Mouse (Mus musculus): ENCODE results near the gene Slc13a2.

Gene Slc13a2

DNA sequence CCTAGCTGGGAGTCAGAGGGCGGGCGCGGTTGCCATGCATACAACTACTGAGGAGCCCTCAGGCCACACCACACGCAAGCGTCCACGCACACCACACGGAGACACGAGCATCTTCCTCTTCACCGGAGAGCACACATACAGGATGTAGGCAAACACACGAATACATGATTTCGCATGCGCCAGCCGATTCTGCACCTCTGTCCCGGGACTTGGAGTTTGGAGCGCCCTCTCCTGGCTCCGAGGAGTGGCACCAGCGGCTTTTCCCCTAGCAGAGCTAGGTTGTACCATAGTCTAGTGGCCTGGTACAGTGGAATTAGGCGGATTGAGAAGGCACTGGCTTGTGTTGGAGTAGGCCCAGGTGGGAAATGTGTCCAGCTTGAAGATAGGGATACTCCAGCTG is 24.6 kb downstream of the Slc13a2 start:
- CTCF ChIA-PET: interaction anchor here (1.9 kb wide), 1 partner anchor 37 kb away, joined by 5 read pairs; no protein-coding TSS in a partner anchor

DNA sequence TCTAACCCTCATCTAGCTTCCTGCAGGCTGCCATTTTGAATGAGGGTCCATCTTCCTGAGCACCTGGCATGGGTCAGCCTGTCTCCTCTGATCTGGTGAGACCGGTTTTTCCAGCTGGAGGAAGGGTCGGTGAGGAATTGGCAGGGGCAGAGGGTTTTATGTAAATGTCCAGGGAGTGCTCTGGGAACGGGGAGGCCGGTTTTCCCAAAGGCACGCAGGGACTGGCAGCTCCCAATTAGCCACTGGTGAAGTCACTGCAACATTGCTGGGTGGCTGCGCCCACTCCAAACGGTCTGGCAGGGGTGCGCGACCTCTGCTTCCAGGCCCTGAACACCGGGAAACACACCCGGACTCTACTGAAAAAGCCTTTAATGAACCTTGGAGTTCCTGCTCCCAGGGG is 25.1 kb downstream of the Slc13a2 start:
- CTCF ChIA-PET: interaction anchor here (1.9 kb wide), 1 partner anchor 37 kb away, joined by 5 read pairs; no protein-coding TSS in a partner anchor

DNA sequence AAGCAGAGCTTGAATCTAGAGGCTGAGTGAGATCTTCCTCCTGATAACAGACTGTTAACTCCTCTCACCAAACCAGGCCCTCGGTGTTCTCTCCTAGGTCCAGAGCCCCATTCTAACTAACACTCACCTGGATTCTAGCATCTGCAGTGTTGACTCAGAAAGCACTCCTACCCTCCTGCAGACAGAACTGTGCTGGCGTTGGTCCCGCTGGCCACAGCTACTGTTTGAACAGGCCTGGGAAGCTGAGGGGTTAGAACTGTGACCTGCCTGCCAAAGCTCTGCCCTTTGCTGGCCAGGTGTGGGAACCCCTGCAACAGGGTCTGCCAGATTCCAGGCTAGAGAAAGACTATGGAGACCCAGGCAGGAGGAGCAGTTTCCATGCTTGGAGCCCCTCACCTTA is 29.3 kb downstream of the Slc13a2 start:
- CTCF ChIA-PET: no interaction called here

DNA sequence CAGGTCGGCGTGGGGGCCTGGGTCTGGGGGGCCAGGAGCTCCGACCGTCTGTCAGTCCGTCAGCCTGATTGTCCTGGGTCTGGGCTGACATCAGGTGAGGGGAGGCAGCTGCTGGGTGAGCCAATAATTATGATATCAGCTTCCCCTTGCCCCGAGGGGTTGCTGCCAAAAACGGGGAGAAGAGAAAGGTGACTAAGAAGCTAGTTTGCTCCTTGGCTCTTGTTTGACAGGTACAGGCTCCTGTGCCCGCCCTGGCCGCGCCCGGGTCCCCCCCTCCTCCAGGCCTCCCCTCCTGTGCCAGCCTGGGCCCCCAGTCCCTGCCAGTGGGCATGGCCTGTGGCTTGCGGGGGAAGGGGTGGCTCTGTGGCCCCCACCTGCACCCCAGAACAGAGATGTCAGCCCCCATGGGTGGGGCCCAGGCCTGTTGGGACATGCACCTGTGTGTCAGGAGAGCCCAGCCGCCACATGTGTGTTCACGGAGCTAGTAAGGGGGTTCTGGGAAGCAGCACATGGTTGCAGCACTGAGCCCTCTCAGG is 35.4 kb downstream of the Slc13a2 start, which contains the start of gene Foxn1:
Foxn1 (minus strand) TSS at position 51 of the 536 bp plus-strand sequence.
- CTCF ChIA-PET: no interaction called here

DNA sequence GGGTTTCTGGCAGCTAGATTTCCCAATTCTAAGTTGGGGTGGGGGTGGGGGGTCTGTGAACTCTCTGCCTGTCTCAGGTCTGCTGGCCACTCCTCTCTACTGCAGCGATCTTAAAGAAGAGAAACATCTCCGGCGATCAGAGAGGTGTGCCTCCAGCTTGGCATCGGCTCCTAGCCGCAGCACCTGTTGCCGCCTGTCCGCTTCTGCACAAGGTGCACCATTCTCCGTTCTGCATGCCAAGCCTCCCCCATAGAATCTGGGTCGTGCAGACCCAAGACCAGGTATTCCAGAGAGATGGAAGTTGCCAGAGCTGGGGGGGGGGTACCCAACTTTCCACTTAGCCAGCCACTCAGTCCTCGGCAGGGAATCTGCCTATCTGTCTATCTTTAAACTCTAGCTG is 36.2 kb downstream of the Slc13a2 start:
- CTCF ChIA-PET: no interaction called here

DNA sequence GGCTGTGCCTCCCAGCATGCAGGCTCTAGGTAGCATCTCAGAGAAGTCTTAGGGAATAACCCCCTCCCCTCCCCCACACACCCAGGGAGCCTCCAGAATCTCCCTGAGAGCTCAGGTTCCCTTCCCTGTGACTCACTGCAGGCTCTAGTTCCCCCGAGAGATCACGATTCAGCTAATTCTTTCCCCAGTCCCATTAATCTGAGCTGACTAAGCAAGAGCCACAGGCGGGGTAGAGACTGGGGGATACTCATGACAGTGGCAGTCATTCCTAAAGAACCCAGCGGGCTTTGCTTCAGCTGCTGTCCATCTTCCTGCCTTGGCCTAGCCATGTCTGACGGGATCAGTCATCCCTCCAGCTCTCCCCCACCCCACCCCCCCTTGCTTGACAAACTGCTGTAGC is 39.3 kb downstream of the Slc13a2 start:
- CTCF ChIA-PET: no interaction called here

DNA sequence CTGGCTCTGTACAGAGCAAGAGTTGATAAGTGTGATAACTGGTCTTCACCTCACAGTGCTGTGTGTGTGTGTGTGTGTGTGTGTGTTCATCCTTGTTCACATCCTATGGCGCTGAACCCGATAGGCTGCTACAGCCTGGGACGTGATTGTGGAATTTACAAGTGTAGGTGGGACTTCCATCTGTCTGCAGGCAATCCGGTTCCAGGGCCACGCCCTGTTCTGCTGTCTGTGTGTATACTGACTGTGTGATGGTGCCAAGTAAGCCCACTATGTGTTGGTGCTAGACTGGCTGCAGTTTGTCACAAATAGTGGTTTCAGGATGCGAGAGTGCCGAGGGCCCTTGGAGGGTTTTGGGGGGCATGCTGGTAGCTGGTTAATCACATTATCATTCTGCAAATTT is 39.7 kb downstream of the Slc13a2 start:
- CTCF ChIA-PET: no interaction called here

DNA sequence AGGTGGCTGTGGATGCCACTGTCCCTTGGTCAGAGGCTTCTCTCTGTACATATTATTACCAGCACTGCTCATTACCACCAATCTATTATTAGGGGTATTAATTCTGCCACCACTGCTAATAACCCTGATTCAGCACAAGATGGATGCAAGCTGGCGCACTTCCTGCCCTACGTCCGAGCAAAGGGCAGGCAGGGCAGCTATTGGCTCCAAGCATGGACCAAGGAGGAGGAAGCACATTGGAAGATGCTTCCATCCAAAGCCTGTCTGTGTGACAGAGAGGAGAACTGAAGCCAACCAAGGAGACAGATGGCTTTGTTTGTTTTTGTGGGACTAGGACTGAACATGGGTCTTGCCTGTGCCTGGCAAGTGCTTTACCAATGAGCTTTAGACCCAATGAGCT is 41.0 kb downstream of the Slc13a2 start:
- CTCF ChIA-PET: no interaction called here

DNA sequence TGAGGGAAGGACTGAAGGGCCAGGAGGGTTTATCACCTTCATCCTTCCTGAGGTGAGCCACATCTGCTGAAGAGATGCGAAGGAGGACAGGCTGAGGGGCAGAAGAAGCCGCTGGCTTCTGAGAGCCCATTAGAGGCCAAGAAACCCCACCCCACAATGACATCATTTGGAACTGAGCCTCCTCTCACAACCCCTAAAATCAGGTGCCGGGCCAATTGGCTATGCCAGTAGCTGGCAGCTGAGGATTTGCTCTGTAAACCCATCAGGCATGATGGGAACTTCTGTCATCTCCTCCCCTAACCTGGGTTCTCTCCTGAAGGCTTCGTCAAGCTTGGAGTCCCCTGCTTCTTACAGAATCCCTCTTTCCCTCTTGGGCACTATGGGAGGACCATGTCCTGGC is 41.7 kb downstream of the Slc13a2 start:
- CTCF ChIA-PET: no interaction called here

DNA sequence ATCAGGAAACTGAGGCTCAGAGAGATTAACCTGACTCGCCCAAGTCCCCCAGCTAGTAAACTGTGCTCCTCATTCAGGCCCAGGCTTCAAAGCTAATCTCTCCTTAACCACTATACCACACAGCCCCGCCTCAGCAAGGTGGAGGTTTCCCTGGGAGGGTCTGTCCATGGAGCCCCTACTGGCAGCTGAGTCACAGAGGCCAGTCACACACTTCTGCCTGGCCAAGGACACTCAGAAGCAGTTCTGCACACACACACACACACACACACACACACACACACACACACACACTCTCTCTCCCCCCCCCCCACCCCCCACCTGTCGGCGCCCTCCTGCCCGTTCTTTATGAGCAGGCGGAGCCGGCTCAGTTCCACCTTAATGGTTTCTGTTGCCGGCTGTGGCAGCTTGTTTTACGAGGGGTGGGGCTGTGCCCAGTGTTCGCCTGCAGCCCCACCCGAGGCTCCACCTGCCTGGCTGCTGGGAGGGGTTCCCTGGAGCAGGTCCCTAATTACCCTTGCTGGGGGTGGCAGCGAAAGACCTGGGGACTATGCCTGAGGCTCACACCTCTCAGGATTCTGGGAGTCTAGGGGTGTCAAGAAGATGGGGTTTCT is 44.4 kb downstream of the Slc13a2 start:
- CTCF ChIA-PET: interaction anchor here (0.6 kb wide), 1 partner anchor 20 kb away, joined by 8 read pairs; no protein-coding TSS in a partner anchor

DNA sequence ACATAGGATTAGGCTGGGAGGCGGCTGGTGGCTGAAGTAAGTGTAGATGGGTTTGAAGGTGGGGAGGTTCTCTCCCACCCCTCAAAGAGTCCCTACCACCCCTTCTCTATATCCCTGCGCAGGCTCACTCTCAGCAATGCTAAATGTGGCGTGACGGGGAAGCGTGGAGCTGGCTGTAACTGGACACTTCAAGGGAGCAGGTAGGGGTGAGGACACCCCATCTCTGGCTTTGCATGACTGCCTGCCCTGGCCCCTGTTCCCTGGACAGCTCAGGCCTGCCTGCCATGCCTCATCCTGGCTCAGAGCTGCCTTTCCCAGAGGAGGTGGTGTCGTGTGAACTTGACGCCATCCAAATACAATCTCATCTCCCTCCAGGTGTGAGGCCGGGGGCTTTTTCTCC is 47.9 kb downstream of the Slc13a2 start:
- CTCF ChIA-PET: no interaction called here

DNA sequence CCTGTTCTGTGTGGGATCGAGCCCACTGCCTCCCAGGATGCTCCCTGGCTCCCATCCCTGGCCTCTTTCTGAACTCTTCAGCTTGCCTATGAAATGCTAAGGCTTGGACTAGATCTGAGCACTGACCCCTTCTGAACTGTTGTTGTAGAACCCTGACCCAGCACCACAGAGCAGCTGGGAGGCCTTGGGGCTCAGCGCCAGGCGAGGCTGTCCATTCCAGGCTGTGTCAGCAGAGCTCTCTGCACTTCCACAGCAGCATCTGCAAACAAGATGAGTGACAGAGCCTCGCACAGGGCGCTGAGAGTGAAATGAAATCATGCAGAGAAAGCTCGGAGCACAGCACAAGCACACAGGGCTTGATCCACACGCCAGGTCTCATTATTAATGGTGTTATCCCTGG is 49.4 kb downstream of the Slc13a2 start:
- CTCF ChIA-PET: interaction anchor here (0.6 kb wide), 1 partner anchor 56 kb away, joined by 3 read pairs; no protein-coding TSS in a partner anchor

DNA sequence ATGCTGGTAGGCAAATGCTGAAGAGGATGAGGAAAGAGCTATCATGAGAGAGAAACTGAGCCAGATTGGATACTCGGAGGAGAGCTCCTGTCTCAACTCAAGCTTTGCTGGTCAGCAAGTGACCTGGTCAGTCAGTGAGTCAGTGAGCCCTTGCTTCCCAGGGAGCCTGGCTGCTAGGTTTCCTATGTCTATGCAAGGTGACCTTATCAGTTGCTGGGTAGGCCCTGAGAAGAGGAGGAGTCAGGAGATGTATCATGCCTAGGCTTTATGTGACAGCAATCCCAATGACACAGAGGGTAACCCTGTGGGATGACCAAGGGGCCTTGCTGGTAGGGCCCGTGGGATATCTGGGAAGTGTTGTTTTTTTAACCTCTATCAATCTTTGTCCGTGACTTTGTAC is 49.9 kb downstream of the Slc13a2 start:
- CTCF ChIA-PET: interaction anchor here (0.6 kb wide), 1 partner anchor 56 kb away, joined by 3 read pairs; no protein-coding TSS in a partner anchor

DNA sequence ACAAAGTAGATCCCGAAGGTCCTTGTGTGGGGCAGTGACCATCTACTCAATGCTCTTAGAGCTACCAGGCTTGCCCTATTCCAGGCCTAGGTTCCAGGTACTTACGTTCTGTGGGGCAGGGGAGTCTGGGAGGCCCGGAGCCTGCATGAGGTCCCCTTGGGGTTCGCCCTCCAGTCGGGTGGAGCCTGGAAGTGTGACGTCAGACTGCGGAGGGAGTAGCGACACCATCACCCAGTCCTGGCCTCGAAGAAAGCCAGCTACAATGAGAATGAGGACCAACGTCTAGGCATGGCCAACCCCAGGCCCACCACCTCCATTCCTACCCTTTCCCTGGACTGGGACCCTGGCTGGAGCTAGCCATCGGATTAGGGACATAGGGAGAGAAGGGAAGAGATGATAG is 50.3 kb downstream of the Slc13a2 start:
- CTCF ChIA-PET: no interaction called here

DNA sequence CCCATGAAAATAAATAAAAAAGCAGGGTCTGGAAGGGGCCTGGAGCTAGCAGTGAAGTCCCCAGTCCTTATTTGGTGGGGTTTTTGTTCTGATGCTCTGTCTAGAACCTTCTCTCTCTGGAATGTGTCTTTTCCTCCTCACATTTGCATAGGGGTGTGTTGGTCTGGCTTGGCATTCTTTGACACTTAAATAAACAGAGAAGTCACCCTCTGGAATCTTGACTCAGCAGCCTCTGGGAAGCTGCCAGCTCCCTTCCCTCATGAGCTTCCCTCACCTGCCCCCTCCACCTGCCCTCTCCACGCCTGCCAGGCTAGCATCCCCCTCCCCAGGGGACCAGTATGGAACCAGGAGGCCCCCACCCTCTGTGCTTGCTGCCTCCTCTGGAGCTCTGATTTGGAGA is 51.6 kb downstream of the Slc13a2 start:
- CTCF ChIA-PET: no interaction called here

DNA sequence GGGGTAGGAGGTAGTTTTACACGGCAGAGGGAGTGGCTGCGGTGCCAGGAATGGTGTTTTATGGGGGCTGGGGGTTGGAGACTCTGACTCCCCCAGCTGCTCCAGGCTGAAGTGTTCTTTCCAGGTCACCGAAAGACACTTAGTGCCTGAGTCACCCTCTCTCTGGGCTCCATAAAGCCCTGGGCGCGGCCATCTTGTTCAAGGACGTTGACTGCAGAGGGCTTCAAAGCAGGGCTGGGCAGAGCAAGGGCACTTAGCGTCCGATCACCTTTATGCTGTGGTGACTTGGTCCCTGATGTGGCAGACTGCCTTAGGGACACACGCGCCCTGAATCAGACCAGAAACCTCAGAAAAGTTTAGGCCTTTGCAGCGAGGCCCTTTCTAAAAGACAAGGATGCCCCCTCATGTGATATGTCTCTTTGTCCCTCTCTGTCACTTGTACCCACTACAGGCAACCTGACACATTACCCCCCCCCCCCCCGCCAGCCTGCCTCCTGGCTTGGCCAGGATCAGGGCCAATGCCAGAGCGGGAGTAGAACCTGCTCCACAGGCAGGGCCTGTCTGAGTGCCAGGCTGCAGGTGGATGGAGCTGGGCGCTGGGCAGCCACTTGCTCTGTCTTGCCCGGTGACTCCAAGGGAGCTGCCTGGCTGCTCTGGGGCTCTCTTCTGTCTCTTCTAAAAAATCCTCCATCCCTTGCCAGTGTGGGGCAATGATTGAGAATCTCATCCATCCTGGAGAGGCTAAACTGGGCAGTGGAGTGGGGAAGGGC is 54.4 kb downstream of the Slc13a2 start:
- CTCF ChIA-PET: no interaction called here

DNA sequence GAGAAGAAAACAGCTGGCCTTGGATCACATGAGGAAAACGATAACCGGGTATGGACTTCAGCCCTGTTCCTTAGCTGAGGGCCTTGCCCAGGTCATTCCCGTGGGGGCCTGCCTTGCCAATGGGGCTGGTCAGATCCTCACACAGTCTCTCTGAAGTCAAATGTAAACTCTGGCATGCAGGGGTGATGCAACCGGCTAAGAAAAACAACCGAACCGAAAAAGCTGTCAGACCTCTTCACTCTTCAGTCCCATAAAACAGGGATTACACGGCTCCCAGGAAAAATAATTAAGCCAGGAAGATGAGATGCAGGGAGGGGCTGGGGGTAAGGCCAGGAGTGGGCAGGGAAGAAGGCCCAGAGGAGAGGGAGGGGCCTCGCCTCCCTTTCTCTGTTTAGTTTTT is 57.9 kb downstream of the Slc13a2 start:
- CTCF ChIA-PET: no interaction called here

DNA sequence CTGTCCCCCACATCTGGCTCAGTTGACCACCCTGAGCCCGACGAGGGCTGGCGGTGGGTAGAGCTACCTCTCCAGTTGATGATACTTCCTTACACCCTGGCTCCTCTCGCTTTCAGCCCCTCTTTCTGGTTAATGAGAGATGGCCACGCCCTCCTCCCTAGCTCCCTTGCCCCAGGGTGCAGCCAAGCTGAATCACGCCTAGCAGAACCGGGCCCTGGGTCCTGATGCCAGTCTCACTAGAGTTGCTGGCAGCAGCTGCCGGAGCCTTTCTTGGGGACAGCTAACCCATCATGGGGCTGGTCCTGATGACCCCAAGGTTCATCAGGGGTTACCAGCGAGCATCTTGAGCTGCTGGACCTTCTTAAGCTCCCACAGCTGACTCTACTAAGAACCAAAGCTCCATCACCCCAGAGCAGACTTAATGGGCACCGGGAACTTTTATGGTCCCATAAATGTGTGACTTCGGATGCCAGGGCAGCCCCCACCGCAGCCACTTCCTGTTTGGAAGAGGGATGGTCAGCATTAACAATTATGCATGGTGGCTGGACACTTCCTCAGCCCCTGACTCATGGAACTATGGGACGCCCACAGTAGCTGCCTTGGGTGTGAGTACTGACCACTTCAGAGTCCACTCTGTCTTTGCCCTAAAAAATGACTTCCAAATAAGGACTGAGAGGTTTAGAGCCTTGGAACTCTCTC is 58.6 kb downstream of the Slc13a2 start:
- CTCF ChIA-PET: no interaction called here

DNA sequence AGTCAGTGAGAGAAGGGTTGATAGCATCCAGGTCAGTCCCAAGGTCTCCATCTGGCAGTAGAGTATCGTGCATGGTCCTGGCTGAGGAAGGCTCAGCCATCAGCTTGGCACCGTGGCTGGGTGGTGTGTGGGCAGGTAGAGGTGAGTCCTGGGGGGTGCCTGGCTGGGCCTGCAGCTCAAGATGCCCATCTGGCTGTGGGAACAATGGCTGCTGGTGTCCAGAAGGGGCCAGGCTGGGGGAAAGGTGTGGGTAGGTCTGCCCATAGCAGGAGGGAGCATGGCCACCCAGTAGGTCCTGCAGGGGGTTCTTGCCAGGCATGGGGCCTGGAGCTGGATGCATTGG is 61.3 kb downstream of the Slc13a2 start:
- CTCF ChIA-PET: interaction anchor here (1.0 to 1.1 kb wide), 2 partner anchors 34 to 36 kb away, joined by 5 read pairs; no protein-coding TSS in a partner anchor

DNA sequence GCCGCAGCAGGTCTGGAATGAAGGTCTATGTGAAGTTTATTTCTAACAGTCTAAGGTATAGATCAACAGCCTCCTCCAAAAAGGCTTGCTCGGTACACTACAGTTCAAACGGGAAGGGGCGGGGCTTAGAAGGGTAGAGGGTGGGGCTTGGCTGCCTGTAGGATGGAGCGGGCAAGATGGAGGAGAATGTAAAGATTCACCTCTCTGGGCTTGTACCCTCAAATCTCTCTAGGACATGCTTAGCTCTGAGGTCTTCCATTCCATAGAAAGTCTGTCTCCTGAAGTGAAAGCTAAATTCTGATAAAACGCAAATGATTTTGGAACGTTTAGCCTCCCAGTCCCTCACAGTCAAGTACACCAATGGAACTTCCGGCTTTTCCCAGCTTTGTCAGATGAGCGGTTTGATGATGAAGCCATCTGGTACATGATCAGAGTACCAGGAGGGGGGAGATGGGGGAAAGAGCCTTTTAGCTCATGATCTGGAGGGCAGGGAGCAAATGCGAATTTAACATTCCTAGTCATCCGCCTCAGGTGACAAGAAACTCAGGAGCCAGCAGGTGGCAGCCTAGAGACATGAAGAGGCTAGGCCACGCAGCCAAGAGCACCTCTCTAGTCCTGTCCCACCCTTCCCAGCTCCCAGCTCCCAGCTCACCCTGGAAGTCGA is 61.8 kb downstream of the Slc13a2 start:
- CTCF ChIA-PET: interaction anchor here (1.0 to 1.1 kb wide), 2 partner anchors 34 to 37 kb away, joined by 5 read pairs; no protein-coding TSS in a partner anchor

DNA sequence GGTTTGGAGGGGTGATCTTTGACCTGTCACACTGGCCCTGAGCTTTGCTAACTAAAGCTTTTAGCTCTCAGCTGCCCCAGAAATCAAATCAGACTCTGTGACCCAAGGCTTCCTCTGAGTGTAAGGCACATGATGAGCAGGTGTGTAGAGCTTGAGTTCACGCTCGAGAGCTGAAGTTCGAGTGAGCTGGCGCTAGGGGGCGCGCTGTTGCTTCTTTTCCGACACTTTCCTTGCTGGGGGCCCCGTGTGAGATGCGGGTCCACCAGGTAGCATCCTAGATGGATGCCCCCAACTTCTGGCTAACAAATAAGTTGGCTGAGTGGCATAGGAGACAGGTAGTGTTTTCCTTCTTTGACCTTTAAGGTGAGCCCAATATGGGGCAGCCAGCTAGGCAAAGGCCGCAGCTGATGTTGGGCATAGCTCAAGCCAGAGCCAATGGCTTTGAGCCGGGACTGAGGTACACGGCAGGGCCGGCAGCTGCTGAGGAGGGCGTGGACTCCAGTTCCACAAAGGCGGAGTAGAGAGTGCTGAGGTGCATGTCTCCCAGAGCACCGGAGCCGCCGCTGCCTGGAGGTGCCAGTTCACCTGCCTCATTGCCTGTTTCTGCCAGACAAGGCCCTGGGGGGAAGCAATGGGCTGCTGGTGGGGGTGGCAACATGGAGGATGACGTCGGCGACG is 63.5 kb downstream of the Slc13a2 start:
- CTCF ChIA-PET: interaction anchor here (0.7 to 1.2 kb wide), 2 partner anchors 41 to 53 kb away, joined by 3 to 5 read pairs; no protein-coding TSS in a partner anchor
